Mouse (Mus musculus): ENCODE measurements around the gene Gm10330.
"Not testable (repeated sequence)": the region's sequence is repeated elsewhere in the genome, so short reads cannot be mapped to it uniquely, and the experiment has no call there.

Gene Gm10330

GRCm38 (mm10) chr12:23780165-23780564 is at the start of gene Gm10330:
Gene Gm10330 (minus strand): TSS chr12:23780265.
- CTCF ChIA-PET = not testable (repeated sequence)

- CTCF ChIA-PET = not testable (repeated sequence)
These were observed 20.7 kb upstream of the Gm10330 start for GRCm38 (mm10) chr12:23800776-23801175.

- CTCF ChIA-PET = not testable (repeated sequence)
These were observed 20.3 kb upstream of the Gm10330 start for GRCm38 (mm10) chr12:23800366-23800765.

Measured in spleen, embryonic (tissue).